Mouse (Mus musculus) left cerebral cortex, adult 9 months (tissue): ENCODE data around the gene Rgs17.
A peak's percentile ranks its signal among the peaks of the same experiment; 100 is the strongest.

Experiments used
- DNase-seq, 2 experiments: peaks; one replicate each; pipeline ENCODE4 v3.0.0; 2022; ENCODE audit warnings: low spot score in 2 of 2

The Rgs17 gene

DNA sequence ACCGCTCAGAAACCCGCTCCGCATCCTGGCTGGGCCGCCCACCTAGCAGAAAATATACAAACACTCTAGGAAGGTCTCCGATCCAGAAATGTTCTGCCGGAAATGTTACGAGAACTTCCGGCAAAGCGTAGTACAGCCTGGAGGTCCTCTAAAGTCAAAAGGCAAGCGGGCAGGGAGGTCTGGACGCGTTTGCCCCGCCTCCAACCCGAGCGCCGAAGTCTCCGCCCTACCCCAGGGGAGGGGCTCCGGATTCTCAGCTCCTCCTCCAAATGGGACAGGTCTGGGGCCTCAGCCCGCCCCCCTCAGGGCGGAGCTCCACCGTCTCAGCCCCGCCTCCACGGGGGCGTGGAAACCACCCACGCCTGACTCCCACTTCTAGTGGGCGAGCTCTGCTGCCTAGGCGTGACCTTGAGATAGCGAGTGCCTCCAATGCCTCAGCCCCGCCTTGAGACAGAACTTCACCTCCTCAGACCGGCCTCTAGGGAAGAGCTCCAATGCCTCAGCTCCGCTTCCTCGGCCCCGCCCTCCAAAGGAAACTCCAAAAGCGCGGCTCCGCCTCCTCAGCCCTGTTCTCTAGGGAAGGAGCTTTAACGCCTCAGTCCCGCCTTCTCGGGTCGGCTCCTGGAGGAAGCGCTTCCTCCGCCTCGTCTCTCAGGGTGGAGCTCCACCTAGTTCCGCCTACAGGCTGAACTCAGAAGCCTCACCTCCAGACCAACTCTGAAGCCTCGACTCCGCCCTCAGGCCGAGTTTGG lies 98.3 kb downstream of the Rgs17 start, which contains the start of gene Mtrf1l:
TSS of gene Mtrf1l (minus strand) at position 171 of the 752 bp plus-strand sequence.
- DNase-seq = peak; percentile 93 to 95

DNA sequence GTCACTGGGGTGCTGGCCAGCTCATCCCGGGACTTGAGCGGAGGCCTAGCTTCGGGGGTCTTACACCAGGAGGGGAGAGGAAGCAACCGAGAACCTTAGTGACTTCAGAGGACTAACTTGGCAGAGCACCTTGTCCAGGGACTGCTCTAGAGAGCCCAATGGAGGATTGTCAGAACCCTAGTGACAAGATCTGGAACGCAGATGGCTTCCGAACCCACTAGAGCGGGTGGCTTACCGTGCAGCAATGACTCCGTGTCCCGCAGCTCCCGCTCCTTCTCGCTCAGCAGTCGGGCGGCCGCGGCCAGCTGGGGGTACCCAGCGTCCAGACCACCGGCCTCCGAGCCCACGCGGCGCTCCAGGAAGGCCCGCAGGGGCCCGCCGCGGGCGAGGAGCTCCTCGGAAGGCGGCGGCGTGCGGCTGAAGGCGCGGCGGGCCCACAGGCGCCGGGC lies 98.9 kb downstream of the Rgs17 start:
- peak in 1 of 2 experiments; percentile 34 for DNase-seq

DNA sequence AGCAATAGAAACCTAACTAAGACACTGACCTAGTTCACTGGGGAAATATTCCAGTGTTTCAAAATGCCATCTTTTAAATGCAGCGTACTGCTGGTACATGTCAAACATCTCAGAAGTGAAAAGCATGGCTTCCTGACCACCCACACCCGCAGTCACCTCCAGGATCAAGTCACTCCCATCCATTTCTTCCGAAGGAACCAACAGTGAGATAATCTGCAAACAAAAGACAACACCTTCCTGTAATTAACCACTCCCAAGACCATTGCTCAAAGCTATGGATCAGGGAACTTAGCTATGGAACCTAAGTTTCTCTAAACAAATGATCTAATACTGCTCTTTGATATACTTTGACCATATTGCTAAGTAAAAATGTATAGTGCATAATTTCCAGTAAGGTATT lies 103.4 kb downstream of the Rgs17 start:
- no peak for DNase-seq

GRCm38 (mm10) chr10:5815968-5816367 lies 106.2 kb downstream of the Rgs17 start:
- DNase-seq = no peak

DNA sequence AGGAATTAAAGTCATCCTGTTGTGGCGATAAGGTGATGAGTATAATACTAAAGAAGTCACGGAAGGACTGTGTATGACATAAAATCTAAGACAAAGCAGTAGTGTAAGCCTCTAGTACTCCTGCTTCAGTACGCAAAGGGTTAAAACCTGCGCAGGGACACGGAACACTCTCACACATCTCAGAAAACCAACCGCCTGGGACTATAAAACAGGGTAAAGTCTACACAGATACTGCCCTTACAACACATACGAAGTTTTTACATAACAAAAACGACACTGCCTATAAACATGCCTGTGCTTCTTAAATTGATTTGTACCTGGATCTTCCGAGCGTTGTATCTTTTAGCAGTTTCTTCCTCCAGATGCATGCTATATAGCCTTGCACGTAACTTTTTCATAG lies 108.5 kb downstream of the Rgs17 start:
- no peak for DNase-seq

GRCm38 (mm10) chr10:5807683-5808082 lies 114.5 kb downstream of the Rgs17 start:
- DNase-seq = no peak

- DNase-seq = no peak
These were observed 115.2 kb downstream of the Rgs17 start for GRCm38 (mm10) chr10:5806996-5807395.

DNA sequence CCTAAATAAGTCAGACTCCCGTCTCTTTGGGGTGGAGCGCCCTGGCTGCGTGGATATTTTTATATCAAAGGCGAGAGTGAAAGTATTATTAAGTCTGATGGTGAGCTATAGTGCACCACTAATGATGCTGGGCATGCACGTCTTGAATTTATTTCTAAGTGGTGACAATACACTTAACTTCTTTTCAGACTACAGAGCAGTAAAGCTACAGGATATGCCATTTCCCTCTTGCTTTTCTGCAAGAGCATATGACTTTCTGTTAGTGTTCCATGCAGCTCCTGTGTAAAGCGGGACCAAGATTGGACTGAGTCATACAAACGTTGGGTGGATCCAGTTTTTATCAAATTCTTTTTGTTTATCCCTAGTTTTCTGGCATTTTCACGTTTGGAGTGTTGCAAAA lies 115.8 kb downstream of the Rgs17 start:
- peak in 1 of 2 experiments; percentile 8 for DNase-seq

DNA sequence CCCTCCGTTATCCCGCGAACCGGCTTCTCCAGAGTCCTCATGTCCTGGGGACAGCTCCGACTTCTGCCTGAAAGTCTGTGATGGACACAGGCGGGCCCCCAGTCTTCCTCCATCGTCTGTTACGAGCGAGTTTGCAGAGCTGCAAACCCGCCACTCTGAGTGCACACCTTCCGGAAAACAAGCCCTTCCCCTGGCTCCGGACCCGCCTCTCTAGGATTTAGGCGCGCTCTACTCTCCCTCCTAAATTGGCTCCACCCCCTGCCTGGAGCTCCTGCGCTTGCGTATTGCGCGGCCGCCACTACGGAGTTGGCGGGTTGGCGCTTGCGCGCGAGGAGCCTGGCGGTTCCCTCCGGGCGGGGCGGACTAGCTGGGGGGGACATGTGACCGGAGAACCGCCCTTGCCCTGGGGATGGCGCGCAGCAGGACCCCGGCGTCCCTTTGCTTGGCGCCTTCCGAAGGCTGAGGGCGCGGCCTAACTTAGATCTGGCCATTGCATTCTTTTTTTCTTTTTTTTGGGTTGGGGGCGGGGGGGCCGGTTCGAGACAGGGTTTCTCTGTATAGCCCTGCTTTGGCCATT lies 116.4 kb downstream of the Rgs17 start:
- peak; percentile 89 to 95 for DNase-seq

GRCm38 (mm10) chr10:5805243-5805730 lies 116.9 kb downstream of the Rgs17 start, which contains the start of gene Fbxo5:
Fbxo5 (minus strand) TSS chr10:5805600.
- peak; percentile 98 for DNase-seq

DNA sequence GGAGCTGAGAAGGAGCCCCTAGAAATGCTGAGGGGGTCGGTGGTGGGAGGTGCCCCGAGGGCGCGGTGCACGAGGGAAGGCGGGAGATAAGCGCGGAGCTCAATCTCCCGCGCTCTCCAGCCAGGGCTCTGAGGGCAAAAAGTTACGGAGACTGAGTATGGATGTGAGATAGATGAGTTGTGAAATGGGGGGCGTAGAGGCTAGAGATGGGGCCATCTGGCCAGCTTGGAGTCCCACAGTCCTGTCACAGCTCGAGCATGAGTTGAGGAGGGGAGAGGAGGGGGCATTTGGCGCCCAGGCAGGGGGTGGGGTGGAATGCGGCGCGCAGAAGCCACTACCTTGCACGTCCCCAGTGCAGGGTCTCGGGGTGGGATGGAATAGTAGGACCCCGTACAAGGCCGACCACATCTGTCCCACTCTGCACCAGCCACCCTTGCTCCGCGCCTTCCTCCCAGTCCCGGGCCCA lies 117.5 kb downstream of the Rgs17 start:
- no peak for DNase-seq

GRCm38 (mm10) chr10:5803739-5804138 lies 118.5 kb downstream of the Rgs17 start:
- no peak for DNase-seq

GRCm38 (mm10) chr10:5802866-5803265 lies 119.3 kb downstream of the Rgs17 start:
- DNase-seq = no peak

DNA sequence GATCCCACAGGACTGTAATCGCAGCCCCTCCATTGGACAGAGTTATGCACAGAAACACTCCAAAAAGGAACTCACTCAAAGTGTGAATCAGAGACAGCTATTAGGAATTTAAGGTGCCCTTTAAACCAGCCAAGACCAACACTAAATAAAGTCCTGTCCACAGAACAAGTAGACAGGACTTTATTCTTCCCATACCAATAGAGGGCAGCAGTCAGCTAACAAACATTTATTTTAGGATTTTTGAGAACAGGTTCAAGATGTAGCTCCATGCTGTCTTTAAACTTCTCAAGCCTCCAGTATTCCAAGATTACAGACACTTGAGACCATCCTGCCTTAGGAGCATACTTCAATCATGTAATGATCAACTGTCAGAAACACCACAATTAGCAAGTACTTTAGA lies 121.7 kb downstream of the Rgs17 start:
- DNase-seq = no peak

GRCm38 (mm10) chr10:5798069-5798468 lies 124.1 kb downstream of the Rgs17 start:
- DNase-seq = no peak

DNA sequence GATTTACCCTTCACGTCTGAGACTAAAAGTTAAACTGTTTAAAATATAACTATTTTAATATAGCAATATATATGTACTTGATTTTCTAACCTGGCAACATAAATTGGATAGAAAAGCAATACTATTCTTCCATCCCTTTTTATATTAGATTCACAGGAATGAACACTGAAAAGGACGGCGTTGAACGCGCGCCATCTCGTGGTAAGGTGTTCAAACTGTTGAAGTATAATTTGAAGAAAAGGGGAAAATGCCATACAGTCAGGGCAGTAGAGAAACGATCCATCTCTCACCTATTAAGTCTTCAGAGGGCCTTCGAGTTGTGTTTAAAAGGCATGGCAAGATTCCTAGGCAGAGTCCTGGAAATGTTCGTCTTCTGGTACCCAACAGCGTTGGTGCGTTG lies 131.5 kb downstream of the Rgs17 start:
- peak in 1 of 2 experiments; percentile 53 for DNase-seq

DNA sequence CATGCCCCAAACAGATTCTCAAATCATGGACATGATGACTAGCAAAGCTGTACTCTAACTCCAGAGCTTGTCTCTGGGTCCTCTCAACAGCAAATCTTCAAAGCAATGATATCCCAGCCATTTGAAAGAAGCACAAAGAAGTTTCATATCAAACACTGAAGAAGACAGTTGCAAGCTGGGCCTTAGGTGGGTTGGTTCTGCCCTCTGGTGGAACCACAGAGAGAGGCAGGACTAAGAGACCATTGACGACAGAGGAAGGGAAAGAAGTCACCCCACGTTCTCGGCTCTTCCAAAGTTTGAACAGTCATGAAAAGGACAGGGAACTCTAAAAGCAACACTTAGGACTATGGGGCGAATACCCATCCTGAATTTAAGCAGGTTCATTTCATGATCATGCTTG lies 135.3 kb downstream of the Rgs17 start:
- peak in 1 of 2 experiments; percentile 21 for DNase-seq
